Mouse (Mus musculus) heart, adult 2 months (tissue): Measurements from ENCODE around the gene Celf5.

Experiments
- CTCF ChIP-seq: fragments of 200-600 bp; IDR thresholded peaks from 2 replicates; pipeline ENCODE4 v1.8.1; 2022; ENCODE audit warnings: antibody characterized with exemption, mild to moderate bottlenecking, moderate library complexity
- EP300 ChIP-seq: fragments of 200-500 bp; IDR thresholded peaks from 2 replicates; pipeline ENCODE4 v1.6.1; 2011; ENCODE audit warnings: low read depth, low read length, control low read depth; ENCODE audit not compliant: insufficient read depth
- POLR2A ChIP-seq: fragments of 200-500 bp; IDR thresholded peaks from 2 replicates; pipeline ENCODE4 v1.6.1; 2011; ENCODE audit warnings: mild to moderate bottlenecking, low read depth, low read length, control low read depth; ENCODE audit not compliant: insufficient read depth

DNA sequence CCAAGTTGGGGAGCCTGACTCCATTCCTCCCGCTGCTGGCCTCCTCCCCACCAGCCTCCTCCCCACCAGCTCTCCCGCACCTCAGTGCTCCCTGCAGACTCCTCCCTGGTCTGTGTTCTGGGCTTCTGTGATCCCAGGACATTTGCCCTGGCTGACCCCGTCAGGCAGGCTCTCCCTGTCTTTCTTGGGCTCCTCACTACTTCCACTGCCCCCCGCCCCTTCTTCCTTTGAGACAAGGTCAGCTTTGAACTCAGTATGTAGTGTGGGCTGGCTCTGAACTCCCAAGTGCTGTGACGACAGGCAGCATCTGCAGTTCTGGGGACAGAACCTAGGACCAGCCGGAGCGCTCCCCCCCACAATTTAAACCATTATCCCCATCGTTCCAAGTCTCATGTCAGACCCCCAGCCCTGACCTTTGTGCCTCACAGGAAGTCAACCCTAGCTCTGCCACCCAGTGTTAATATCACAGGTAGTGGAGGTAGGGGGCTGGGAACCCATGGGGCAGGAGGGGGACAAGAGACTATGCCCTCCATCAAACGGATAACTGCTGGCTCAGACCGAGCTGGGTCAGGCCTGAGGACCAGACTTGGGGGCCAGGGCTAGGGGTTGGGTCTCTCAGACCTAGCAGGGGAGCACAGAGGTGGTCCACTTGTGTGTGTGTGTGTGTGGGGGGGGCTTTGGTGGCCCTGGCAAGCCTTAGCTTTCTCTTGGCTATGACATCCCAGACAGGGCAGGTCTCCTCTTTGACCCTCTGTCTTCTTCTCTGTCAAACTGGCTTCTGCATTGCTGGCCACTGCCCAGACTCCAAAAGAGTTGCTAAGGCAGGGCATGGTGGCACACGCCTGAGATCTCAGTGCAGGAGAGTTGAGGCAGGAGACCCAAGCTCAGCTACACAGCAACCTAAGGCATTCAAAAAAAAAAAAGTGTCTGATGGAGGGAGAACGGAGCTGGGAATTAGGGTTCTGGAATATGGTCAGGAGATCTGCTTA, 65.0 kb downstream of the Celf5 start:
- TF ChIP-seq POLR2A (no peak), CTCF (no peak), EP300 (no peak)
